Mouse (Mus musculus) lung, adult 2 months (tissue): ENCODE results near the gene Cd69.

ENCODE experiments used
- CTCF ChIP-seq: fragments of 200-500 bp; IDR thresholded peaks from 2 replicates; pipeline ENCODE4 v1.5.1; 2011; ENCODE audit warnings: mild to moderate bottlenecking, low read length, control low read depth; ENCODE audit not compliant: insufficient read depth
- POLR2A ChIP-seq: fragments of 200-500 bp; IDR thresholded peaks from 2 replicates; pipeline ENCODE4 v1.6.1; 2011; ENCODE audit warnings: low read depth, mild to moderate bottlenecking, control low read depth, low read length, borderline replicate concordance; ENCODE audit errors: extremely low read depth

- TF ChIP-seq CTCF: no peak
- TF ChIP-seq POLR2A: no peak
These were observed 13.5 kb upstream of the Cd69 start for GRCm38 (mm10) chr6:129288708-129289107.
